Mouse (Mus musculus) cortical plate, adult 2 months (tissue): ENCODE measurements around the gene March10. TPM values are rescaled to one million over a fixed set of nuclear protein-coding genes. Genes with fewer than 3 reads are reported as not detected.

ENCODE experiments used
- H3K27ac ChIP-seq: fragments of 200-500 bp; 2 replicates; pipeline ENCODE4 v1.5.1; 2012; ENCODE audit warnings: low read length, control low read depth, inconsistent platforms; ENCODE audit not compliant: insufficient read depth
- H3K4me1 ChIP-seq: fragments of 200-500 bp; 2 replicates; pipeline ENCODE4 v1.6.1; 2011; ENCODE audit warnings: low read length; ENCODE audit not compliant: control insufficient read depth, insufficient read depth
- H3K4me3 ChIP-seq: fragments of 200-500 bp; 2 replicates; pipeline ENCODE4 v1.5.1; 2011; ENCODE audit warnings: mild to moderate bottlenecking, low read length, control low read depth; ENCODE audit not compliant: insufficient read depth
- CTCF ChIP-seq: fragments of 200-500 bp; IDR thresholded peaks from 2 replicates; pipeline ENCODE4 v1.5.1; 2011; ENCODE audit warnings: mild to moderate bottlenecking, control low read depth, low read length; ENCODE audit not compliant: insufficient read depth; ENCODE audit errors: extremely low read depth
- POLR2A ChIP-seq: fragments of 200-500 bp; IDR thresholded peaks from 2 replicates; pipeline ENCODE4 v1.6.1; 2011; ENCODE audit warnings: mild to moderate bottlenecking, low read length, control low read depth; ENCODE audit not compliant: insufficient read depth; ENCODE audit errors: extremely low read depth
- polyA plus RNA-seq: library from polyadenylated mRNA; depleted of rRNA; stranded (reverse); fragments of >200 nt; gene quantifications from 2 replicates; pipeline ENCODE4 v1.2.3, GENCODE M21; 2012

March10 gene
- polyA plus RNA-seq, 1 experiment: 2.2 TPM

GRCm38 (mm10) chr11:105451553-105452135 is 4.9 kb downstream of the March10 start:
- no peak overlapping the region for H3K27ac ChIP-seq

GRCm38 (mm10) chr11:105449581-105450315 is 6.8 kb downstream of the March10 start:
- Histone ChIP-seq H3K4me3 (no peak overlapping the region), H3K27ac (no peak overlapping the region), H3K4me1 (no peaks in the 10 kb centered on the region)
- TF ChIP-seq POLR2A (no peak), CTCF (no peak)

More at GRCm38 (mm10) chr11:105451553-105452135, 4.9 kb downstream of the March10 start:
- H3K4me3 ChIP-seq: no peak overlapping the region
- H3K4me1 ChIP-seq: no peaks in the 10 kb centered on the region; the same call in 1 of the 2 replicates
- no peak for TF ChIP-seq CTCF
- TF ChIP-seq POLR2A: no peak

- no peak overlapping the region for H3K27ac ChIP-seq
- no peak overlapping the region for H3K4me3 ChIP-seq
- H3K4me1 ChIP-seq: no peaks in the 10 kb centered on the region
- TF ChIP-seq CTCF (no peak), POLR2A (no peak)
Measured at GRCm38 (mm10) chr11:105447661-105448060, 8.9 kb downstream of the March10 start.

- Histone ChIP-seq H3K4me3 (no peak overlapping the region), H3K27ac (no peak overlapping the region), H3K4me1 (no peaks in the 10 kb centered on the region)
- no peak for TF ChIP-seq POLR2A
- TF ChIP-seq CTCF: no peak
Measured at GRCm38 (mm10) chr11:105446221-105446620, 10.3 kb downstream of the March10 start.

GRCm38 (mm10) chr11:105445741-105446140 is 10.8 kb downstream of the March10 start:
- H3K4me3 ChIP-seq: no peak overlapping the region
- TF ChIP-seq POLR2A (no peak), CTCF (no peak)
- H3K4me1 ChIP-seq: no peaks in the 10 kb centered on the region

GRCm38 (mm10) chr11:105444929-105445328 is 11.6 kb downstream of the March10 start:
- H3K4me1 ChIP-seq: no peaks in the 10 kb centered on the region
- no peak overlapping the region for H3K4me3 ChIP-seq
- no peak overlapping the region for H3K27ac ChIP-seq
- TF ChIP-seq CTCF (no peak), POLR2A (no peak)

More at GRCm38 (mm10) chr11:105445741-105446140, 10.8 kb downstream of the March10 start:
- H3K27ac ChIP-seq: no peak overlapping the region

- Histone ChIP-seq H3K4me1 (no peaks in the 10 kb centered on the region), H3K4me3 (no peak overlapping the region), H3K27ac (no peak overlapping the region)
- TF ChIP-seq POLR2A (no peak), CTCF (no peak)
Measured at GRCm38 (mm10) chr11:105443505-105443904, 13.0 kb downstream of the March10 start.

GRCm38 (mm10) chr11:105439796-105440195 is 16.7 kb downstream of the March10 start:
- no peak for TF ChIP-seq POLR2A
- no peak for TF ChIP-seq CTCF
- no peaks in the 10 kb centered on the region for H3K4me1 ChIP-seq
- H3K4me3 ChIP-seq: no peak overlapping the region
- no peak overlapping the region for H3K27ac ChIP-seq

GRCm38 (mm10) chr11:105438907-105439306 is 17.6 kb downstream of the March10 start:
- H3K4me1 ChIP-seq: no peaks in the 10 kb centered on the region
- TF ChIP-seq POLR2A (no peak), CTCF (no peak)
- no peak overlapping the region for H3K27ac ChIP-seq
- no peak overlapping the region for H3K4me3 ChIP-seq

GRCm38 (mm10) chr11:105426441-105426840 is 30.1 kb downstream of the March10 start:
- no peak for TF ChIP-seq CTCF
- H3K4me1 ChIP-seq: no peaks in the 10 kb centered on the region

More at GRCm38 (mm10) chr11:105426441-105426840, 30.1 kb downstream of the March10 start:
- no peak overlapping the region for H3K27ac ChIP-seq
- H3K4me3 ChIP-seq: no peak overlapping the region
